Mouse (Mus musculus) lung, postnatal 0 days (tissue): Measurements from ENCODE around the gene Sord. TPM values are rescaled to one million over a fixed set of nuclear protein-coding genes. Genes with fewer than 3 reads are reported as not detected.

Experiments used
- ATAC-seq: fragments of 200-750 bp; cut with Nextera tagmentation; 2 replicates; pipeline ENCODE4 v1.8.0; 2017; ENCODE audit warnings: moderate library complexity
- DNase-seq: peaks from one replicate; pipeline ENCODE4 v3.0.0-alpha.2; 2016; ENCODE audit warnings: low spot score
- H3K27ac ChIP-seq: fragments of 300-500 bp; sonication (generic); 2 replicates; pipeline ENCODE4 v1.5.1; 2014; ENCODE audit warnings: antibody characterized with exemption, mild to moderate bottlenecking, low read length, mixed read lengths
- H3K27me3 ChIP-seq: fragments of 300-500 bp; sonication (generic); replicated peaks from 2 replicates; pipeline ENCODE4 v1.6.1; 2014; ENCODE audit warnings: low read length, mixed read lengths; ENCODE audit not compliant: insufficient read depth
- H3K36me3 ChIP-seq: fragments of 300-500 bp; sonication (generic); 2 replicates; pipeline ENCODE4 v1.6.1; 2014; ENCODE audit warnings: low read length, mixed read lengths; ENCODE audit not compliant: insufficient read depth
- H3K4me1 ChIP-seq: fragments of 300-500 bp; sonication (generic); 2 replicates; pipeline ENCODE4 v1.6.1; 2014; ENCODE audit warnings: antibody characterized with exemption, low read depth, low read length, mixed read lengths; ENCODE audit not compliant: insufficient read depth
- H3K4me2 ChIP-seq: fragments of 300-500 bp; sonication (generic); replicated peaks from 2 replicates; pipeline ENCODE4 v1.6.1; 2014; ENCODE audit warnings: low read depth, mild to moderate bottlenecking, low read length, moderate library complexity, mixed read lengths
- H3K4me3 ChIP-seq: fragments of 300-500 bp; sonication (generic); 2 replicates; pipeline ENCODE4 v1.5.1; 2014; ENCODE audit warnings: low read depth, low read length
- H3K9ac ChIP-seq: fragments of 300-500 bp; sonication (generic); replicated peaks from 2 replicates; pipeline ENCODE4 v1.6.1; 2014; ENCODE audit warnings: low read depth, mild to moderate bottlenecking
- H3K9me3 ChIP-seq: fragments of 300-500 bp; sonication (generic); 2 replicates; pipeline ENCODE4 v1.6.1; 2016; ENCODE audit warnings: low read length, mixed read lengths
- CTCF ChIP-seq: IDR thresholded peaks from 2 replicates; pipeline ENCODE4 v1.5.1; 2016; ENCODE audit warnings: antibody characterized with exemption, mild to moderate bottlenecking
- EP300 ChIP-seq: IDR thresholded peaks from 2 replicates; pipeline ENCODE4 v1.6.1; 2016; ENCODE audit warnings: antibody characterized with exemption, mild to moderate bottlenecking, control low read depth
- WGBS: fragments of 180-500 bp; shearing (Covaris S2); extraction: QIAGEN DNeasy Blood & Tissue Kit; methylation state at CpG from one replicate; pipeline ENCODE4 v1.1.7; 2014; 5-methylcytosine and 5-hydroxymethylcytosine counted together
- polyA plus RNA-seq: library from polyadenylated mRNA; unstranded; fragments of >200 nt; fragmentation: Nextera tagmentation; extraction: Ambion mirVana; gene quantifications from 2 replicates; pipeline ENCODE4 v1.2.1, GENCODE M21; 2015

Sord gene
- polyA plus RNA-seq, 1 experiment from 2014 or later: 48.6 TPM

DNA sequence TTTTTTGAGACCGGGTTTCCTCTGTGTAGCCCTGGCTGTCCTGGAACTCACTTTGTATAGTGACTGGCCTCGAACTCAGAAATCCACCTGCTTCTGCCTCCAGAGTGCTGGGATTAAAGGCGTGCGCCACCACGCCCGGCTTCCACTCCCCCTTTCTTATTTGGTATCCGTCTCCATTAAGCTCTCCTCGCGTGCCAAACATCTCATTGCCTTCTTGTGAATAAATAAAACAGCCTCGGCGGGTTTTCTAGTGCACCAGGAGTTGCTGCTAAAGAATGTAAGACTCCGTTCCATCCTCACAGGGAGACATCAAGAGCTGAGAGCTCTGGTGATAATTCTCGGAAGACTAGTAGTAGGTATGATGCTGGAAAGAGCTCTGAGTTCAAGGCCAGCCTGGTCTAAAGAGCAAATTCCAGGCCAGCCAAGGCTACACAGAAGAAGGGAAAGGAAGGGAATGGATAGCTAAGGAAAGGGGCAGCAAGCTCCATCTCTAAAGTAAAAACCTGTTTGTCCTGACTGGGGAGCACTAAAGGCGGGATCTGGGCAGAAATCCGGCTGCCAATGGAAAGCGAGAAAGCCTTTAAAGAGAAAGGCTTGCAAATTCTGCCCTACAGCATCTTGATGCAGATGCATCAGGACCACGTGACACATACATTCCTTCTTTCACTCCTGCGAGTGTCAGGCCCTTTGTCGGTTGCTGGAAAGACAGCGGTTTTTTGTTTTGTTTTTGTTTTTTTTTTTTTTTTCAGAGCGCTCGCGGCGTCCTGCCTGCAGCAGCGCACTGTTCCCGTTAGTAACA is 591 bp upstream of the Sord start:
- TF ChIP-seq CTCF: no peak
- no peak for TF ChIP-seq EP300
- Histone ChIP-seq H3K27ac (no peak overlapping the region), H3K4me3 (peak overlapping the region; percentile 59), H3K4me1 (no peaks in the 10 kb centered on the region), H3K9me3 (no peaks in the 10 kb centered on the region), H3K9ac (peak overlapping the region; percentile 19), H3K27me3 (no peaks in the 10 kb centered on the region), H3K36me3 (no peaks in the 10 kb centered on the region), H3K4me2 (peak overlapping the region; percentile 86)
- ATAC-seq (peak; percentile 31), DNase-seq (peak; percentile 53)
- whole genome bisulfite sequencing: 7% methylated on average over 26 of the region's 26 CpGs

DNA sequence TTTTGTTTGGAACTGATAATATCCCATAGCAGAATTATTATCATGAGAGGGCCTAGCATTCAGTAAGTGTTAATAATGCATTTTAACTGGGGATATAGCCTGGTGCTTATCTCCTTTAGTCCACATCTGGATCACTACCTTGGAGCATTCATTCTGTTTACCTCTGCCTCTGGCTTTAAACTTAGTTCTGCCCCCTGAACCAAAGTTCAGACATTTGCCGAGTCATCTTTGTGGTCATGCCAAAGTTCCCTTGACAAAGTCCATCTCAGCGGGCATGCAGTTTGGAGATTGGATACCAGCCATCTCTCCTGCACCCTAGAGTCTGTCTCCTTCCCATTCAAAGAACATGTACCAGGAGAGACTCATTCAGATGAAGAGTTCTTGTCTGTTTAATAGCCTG is 876 bp downstream of the Sord start:
- H3K9me3 ChIP-seq: no peaks in the 10 kb centered on the region
- H3K4me1 ChIP-seq: no peaks in the 10 kb centered on the region
- no peaks in the 10 kb centered on the region for H3K36me3 ChIP-seq
- ATAC-seq: no peak
- TF ChIP-seq EP300: no peak
- no peak for TF ChIP-seq CTCF
- no peak for DNase-seq
- H3K27me3 ChIP-seq: no peaks in the 10 kb centered on the region
- no peak overlapping the region for H3K9ac ChIP-seq
- 83% methylated on average over 2 of the region's 2 CpGs for WGBS
- no peak overlapping the region; the same call in 1 of the 2 replicates for H3K4me3 ChIP-seq
- peak overlapping the region; percentile 86; the same call in 1 of the 2 replicates for H3K4me2 ChIP-seq
- no peak overlapping the region for H3K27ac ChIP-seq

DNA sequence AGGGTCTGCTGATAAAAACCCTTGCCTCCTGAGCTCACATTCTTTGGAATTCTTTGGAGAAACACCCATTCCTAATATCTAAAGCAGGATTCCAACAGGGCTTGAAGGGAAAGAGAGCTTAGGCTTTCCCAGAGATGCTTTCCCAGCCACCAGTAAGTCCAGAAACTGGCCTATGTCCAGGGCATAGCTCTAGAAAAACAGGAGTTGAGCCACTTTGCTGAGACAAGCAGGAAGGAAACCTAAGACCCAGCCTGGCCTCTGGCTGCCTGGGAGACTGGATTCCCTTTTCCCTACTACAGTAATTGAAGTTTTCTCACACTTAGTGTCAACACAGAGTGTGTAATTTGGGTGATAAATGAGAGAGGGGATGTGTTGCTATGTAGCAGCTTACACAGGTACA is 1.8 kb downstream of the Sord start:
- no peaks in the 10 kb centered on the region for H3K9me3 ChIP-seq
- H3K9ac ChIP-seq: no peak overlapping the region
- H3K36me3 ChIP-seq: no peaks in the 10 kb centered on the region
- no peak overlapping the region for H3K4me3 ChIP-seq
- H3K4me2 ChIP-seq: no peak overlapping the region
- no peak for TF ChIP-seq EP300
- no peak for TF ChIP-seq CTCF
- H3K4me1 ChIP-seq: no peaks in the 10 kb centered on the region
- DNase-seq (peak; percentile 31), ATAC-seq (no peak)
- no peaks in the 10 kb centered on the region for H3K27me3 ChIP-seq
- H3K27ac ChIP-seq: no peak overlapping the region

DNA sequence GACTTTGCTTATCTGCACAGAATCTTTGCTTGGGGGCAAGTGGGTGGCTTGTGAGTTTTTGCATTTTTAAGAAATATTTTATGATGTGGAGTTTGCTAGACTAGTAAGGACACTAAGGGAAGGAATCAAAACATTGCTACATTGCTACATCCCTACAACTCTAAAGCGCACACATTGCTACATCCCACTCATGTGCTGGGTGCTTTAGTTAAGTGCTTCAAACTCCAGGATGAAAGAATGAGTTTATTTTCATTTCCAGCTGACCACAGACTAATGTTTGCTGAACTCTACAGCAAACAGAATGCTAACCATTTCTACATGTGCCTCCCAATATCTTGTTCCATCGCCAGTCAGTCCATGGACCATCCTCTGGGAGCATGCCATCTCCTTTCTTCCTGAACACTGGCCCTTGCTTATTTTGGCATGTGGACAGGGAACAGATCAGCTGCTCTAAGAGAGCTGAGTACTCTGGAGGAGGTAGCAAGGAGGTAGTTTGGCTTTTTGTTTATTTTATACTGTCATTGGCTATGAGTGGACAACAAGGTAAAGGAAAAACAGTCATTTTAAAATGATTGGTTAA is 3.4 kb downstream of the Sord start:
- no peak overlapping the region for H3K27ac ChIP-seq
- no peak overlapping the region for H3K4me3 ChIP-seq
- DNase-seq (peak; percentile 60), ATAC-seq (peak; percentile 42)
- WGBS: 68% methylated on average over 2 of the region's 2 CpGs
- no peaks in the 10 kb centered on the region for H3K36me3 ChIP-seq
- H3K4me2 ChIP-seq: no peak overlapping the region
- H3K4me1 ChIP-seq: no peaks in the 10 kb centered on the region
- TF ChIP-seq CTCF (no peak), EP300 (no peak)
- no peaks in the 10 kb centered on the region for H3K9me3 ChIP-seq
- H3K27me3 ChIP-seq: no peaks in the 10 kb centered on the region
- H3K9ac ChIP-seq: no peak overlapping the region

DNA sequence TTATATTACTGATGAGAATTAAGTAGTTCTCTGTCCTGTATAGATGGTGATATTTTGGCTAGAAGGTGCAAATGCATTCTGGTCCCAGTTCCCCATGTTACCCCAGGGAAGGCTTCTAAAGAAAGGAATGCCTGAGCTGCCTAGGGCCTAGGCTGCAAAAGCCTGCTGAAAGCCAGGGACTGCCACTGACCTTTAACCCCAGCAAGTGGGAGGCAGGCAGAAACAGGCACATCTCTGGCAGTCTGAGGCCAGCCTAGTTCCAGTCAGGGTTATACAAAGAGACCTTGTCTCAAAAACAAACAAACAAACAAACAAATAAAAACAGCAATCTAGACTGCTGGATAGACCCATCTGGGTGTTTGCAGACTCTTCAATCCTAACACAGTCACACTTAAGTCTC is 6.2 kb downstream of the Sord start:
- no peak for TF ChIP-seq CTCF
- no peak for TF ChIP-seq EP300
- H3K4me1 ChIP-seq: no peaks in the 10 kb centered on the region
- H3K9me3 ChIP-seq: no peaks in the 10 kb centered on the region
- no peak overlapping the region for H3K4me2 ChIP-seq
- ATAC-seq (no peak), DNase-seq (no peak)
- H3K9ac ChIP-seq: no peak overlapping the region
- no peak overlapping the region for H3K27ac ChIP-seq
- H3K27me3 ChIP-seq: no peaks in the 10 kb centered on the region
- no peaks in the 10 kb centered on the region for H3K36me3 ChIP-seq
- H3K4me3 ChIP-seq: no peak overlapping the region

DNA sequence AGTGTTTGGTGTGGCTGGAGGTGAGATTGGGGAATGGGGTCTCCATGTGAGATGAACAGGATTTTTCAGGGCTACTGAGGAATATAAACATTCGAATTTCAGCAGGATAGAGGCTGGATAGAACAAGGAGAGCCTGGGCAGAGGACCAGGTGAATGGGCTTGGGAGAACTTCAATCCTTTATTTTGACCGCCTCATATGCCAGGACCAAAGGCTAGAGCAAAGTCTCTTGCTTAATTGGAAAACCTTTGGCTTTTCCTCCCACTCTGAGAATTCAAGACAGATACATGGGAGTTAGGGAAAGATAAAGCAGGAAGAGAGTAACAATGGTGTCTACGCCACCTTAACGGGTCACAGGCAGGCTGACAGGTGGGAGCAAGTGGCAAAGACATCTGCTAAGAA is 6.7 kb downstream of the Sord start:
- 84% methylated on average over 4 of the region's 4 CpGs for WGBS
- Histone ChIP-seq H3K36me3 (no peaks in the 10 kb centered on the region), H3K9me3 (no peaks in the 10 kb centered on the region)

More for the DNA sequence above, 6.7 kb downstream of the Sord start:
- H3K27ac ChIP-seq: no peak overlapping the region
- TF ChIP-seq CTCF (no peak), EP300 (no peak)
- no peak overlapping the region for H3K9ac ChIP-seq
- no peak overlapping the region for H3K4me2 ChIP-seq
- H3K4me1 ChIP-seq: no peaks in the 10 kb centered on the region
- DNase-seq (no peak), ATAC-seq (no peak)
- no peaks in the 10 kb centered on the region for H3K27me3 ChIP-seq
- no peak overlapping the region for H3K4me3 ChIP-seq
